In genomic region chr1:191834825-191835224, GRCm38 (mm10) we compare ENCODE assay signal across 8 mouse cellular contexts. TPM values are rescaled to one million over a fixed set of nuclear protein-coding genes. Genes with fewer than 3 reads are reported as not detected.
DNase-seq lines count a peak whose midpoint lies in the region; ATAC-seq and TF ChIP-seq lines count a peak whose summit lies in the region.

No protein-coding gene starts in this region.

- no peak overlapping the region for H3K27ac ChIP-seq in heart, embryonic 14.5 days (replicated peaks in 1 of 2; ENCODE audit: control insufficient read depth in 1 of 2, insufficient read depth in 1 of 2, low read depth in 2 of 2, low read length in 2 of 2)
- H3K27ac ChIP-seq in kidney, embryonic 16.5 days (ENCODE audit: low read length) = no peak overlapping the region
- no peak overlapping the region for H3K27ac ChIP-seq in liver, postnatal 0 days (ENCODE audit: low read depth)
- no peak overlapping the region for H3K27ac ChIP-seq in neural tube, embryonic 15.5 days (replicated peaks)

- no peaks in the 10 kb centered on the region for H3K27me3 ChIP-seq in heart, embryonic 14.5 days (ENCODE audit: control insufficient read depth, insufficient read depth, low read length)
- no peaks in the 10 kb centered on the region for H3K27me3 ChIP-seq in kidney, embryonic 16.5 days (ENCODE audit: insufficient read depth, low read length)
- no peaks in the 10 kb centered on the region for H3K27me3 ChIP-seq in liver, postnatal 0 days (ENCODE audit: insufficient read depth, low read length)
- no peaks in the 10 kb centered on the region for H3K27me3 ChIP-seq in neural tube, embryonic 15.5 days (replicated peaks)

- TF ChIP-seq EP300 in liver, postnatal 0 days (IDR thresholded peaks at IDR 0.05; ENCODE audit: low read depth) = no peak

- peak; percentile 93 for TF ChIP-seq CTCF in liver, postnatal 0 days (IDR thresholded peaks at IDR 0.05; ENCODE audit: low read depth)

- WGBS in heart, embryonic 14.5 days = 7% methylated on average over 19 of the region's 19 CpGs
- 7% methylated on average over 19 of the region's 19 CpGs for WGBS in kidney, embryonic 16.5 days
- WGBS in liver, postnatal 0 days (ENCODE audit: insufficient replicate concordance) = 8% methylated on average over 19 of the region's 19 CpGs
- WGBS in neural tube, embryonic 15.5 days = 15% methylated on average over 19 of the region's 19 CpGs

- peaks cover 29% of the 10 kb centered on the region for H3K36me3 ChIP-seq in heart, embryonic 14.5 days (ENCODE audit: control insufficient read depth, insufficient read depth, low read length)
- H3K36me3 ChIP-seq in kidney, embryonic 16.5 days (ENCODE audit: insufficient read depth, low read length) = peaks cover 32% of the 10 kb centered on the region
- peaks cover 23% of the 10 kb centered on the region for H3K36me3 ChIP-seq in liver, postnatal 0 days (replicated peaks; ENCODE audit: insufficient read depth, low read length)
- H3K36me3 ChIP-seq in neural tube, embryonic 15.5 days = no peaks in the 10 kb centered on the region

- H3K4me3 ChIP-seq in heart, embryonic 14.5 days (ENCODE audit: control insufficient read depth in 1 of 2, insufficient read depth in 1 of 2, low read depth in 1 of 2, low read length in 2 of 2) = no peak overlapping the region
- H3K4me3 ChIP-seq in kidney, embryonic 16.5 days (ENCODE audit: low read length) = no peak overlapping the region
- no peak overlapping the region for H3K4me3 ChIP-seq in liver, postnatal 0 days (ENCODE audit: low read depth, low read length)
- H3K4me3 ChIP-seq in neural tube, embryonic 15.5 days (replicated peaks) = no peak overlapping the region

- no peaks in the 10 kb centered on the region for H3K9me3 ChIP-seq in heart, embryonic 14.5 days (ENCODE audit: control insufficient read depth, low read length)
- H3K9me3 ChIP-seq in kidney, embryonic 16.5 days (ENCODE audit: low read length) = no peaks in the 10 kb centered on the region
- H3K9me3 ChIP-seq in liver, postnatal 0 days (ENCODE audit: low read length) = no peaks in the 10 kb centered on the region
- no peaks in the 10 kb centered on the region for H3K9me3 ChIP-seq in neural tube, embryonic 15.5 days (replicated peaks)

- H3K4me2 ChIP-seq in heart, embryonic 14.5 days (ENCODE audit: low read length) = peak overlapping the region; percentile 32; the same call in 1 of the 2 replicates
- peak overlapping the region; percentile 10; the same call in 1 of the 2 replicates for H3K4me2 ChIP-seq in kidney, embryonic 16.5 days (replicated peaks; ENCODE audit: low read depth, low read length)
- H3K4me2 ChIP-seq in liver, postnatal 0 days (ENCODE audit: low read depth, low read length) = peak overlapping the region; percentile 55
- no peak overlapping the region for H3K4me2 ChIP-seq in neural tube, embryonic 15.5 days

- H3K4me1 ChIP-seq in heart, embryonic 14.5 days (ENCODE audit: control insufficient read depth in 2 of 2, insufficient read depth in 2 of 2, low read length in 2 of 2) = peaks cover 12 to 13% of the 10 kb centered on the region in 2 experiments
- H3K4me1 ChIP-seq in kidney, embryonic 16.5 days (ENCODE audit: insufficient read depth, low read length) = peaks cover 11% of the 10 kb centered on the region
- H3K4me1 ChIP-seq in liver, postnatal 0 days (ENCODE audit: insufficient read depth) = peaks cover 21% of the 10 kb centered on the region
- H3K4me1 ChIP-seq in neural tube, embryonic 15.5 days = peaks cover 8% of the 10 kb centered on the region

- peak; percentile 98 for ATAC-seq in CD4-positive, CD25-positive, alpha-beta regulatory T cell, adult 4 months
- peak; percentile 86 for ATAC-seq in erythroblast, adult 5-6 weeks (replicated peaks; ENCODE audit: low FRiP score, poor library complexity, severe bottlenecking)
- no peak for ATAC-seq in heart, embryonic 14.5 days (ENCODE audit: insufficient number of reproducible peaks, insufficient read depth, low FRiP score, low read depth)
- ATAC-seq in kidney, embryonic 16.5 days (ENCODE audit: low FRiP score, low TSS enrichment) = peak; percentile 56
- ATAC-seq in liver, postnatal 0 days = peak; percentile 66
- ATAC-seq in neural tube, embryonic 15.5 days (ENCODE audit: low FRiP score) = peak; percentile 28; the same call in 1 of the 2 replicates

- H3K9ac ChIP-seq in heart, embryonic 14.5 days (ENCODE audit: low read length) = no peak overlapping the region
- peak overlapping the region; percentile 38; the same call in 1 of the 2 replicates for H3K9ac ChIP-seq in kidney, embryonic 16.5 days (replicated peaks; ENCODE audit: low read length)
- H3K9ac ChIP-seq in liver, postnatal 0 days (replicated peaks) = no peak overlapping the region
- H3K9ac ChIP-seq in neural tube, embryonic 15.5 days (replicated peaks) = no peak overlapping the region

- DNase-seq in adrenal gland, postnatal 36 days = peak; percentile 77 to 84
- peak; percentile 86 for DNase-seq in liver, postnatal 0 days
- peak; percentile 68 for DNase-seq in thymus, postnatal 0 days (ENCODE audit: low spot score)

RNA-seq across cellular contexts. Expression of gene Nek2, which starts 13.6 kb away (rescaled TPM):
- 1 to 10 TPM in 1 of 2 experiments, under 1 TPM in 1; 0.23 to 3.3 TPM for polyA plus RNA-seq in CD4-positive, CD25-positive, alpha-beta regulatory T cell, adult 4 months (2017; shearing (Covaris generic))
- total RNA-seq in adrenal gland, postnatal 36 days (2021) = 1 to 10 TPM; 1.9 to 4.1 TPM
- total RNA-seq in erythroblast, adult 5-6 weeks (2015; ENCODE audit: low replicate concordance) = 18.4 and 18.8 TPM in 2 replicates
- total RNA-seq in erythroblast, adult 5-6 weeks (2017; ENCODE audit: low replicate concordance) = 29.2 and 65.2 TPM in 2 replicates
- 28.7 and 30.9 TPM in 2 replicates for polyA plus RNA-seq in heart, embryonic 14.5 days (2014; fragmentation: Nextera tagmentation; extraction: Ambion mirVana)
- polyA plus RNA-seq in kidney, embryonic 16.5 days (2015; fragmentation: Nextera tagmentation; extraction: Ambion mirVana) = 50.8 and 52.3 TPM in 2 replicates
- polyA plus RNA-seq in liver, postnatal 0 days (2015; fragmentation: Nextera tagmentation; extraction: Ambion mirVana) = 13.2 and 14.7 TPM in 2 replicates
- polyA plus RNA-seq in neural tube, embryonic 15.5 days (2015; fragmentation: Nextera tagmentation; extraction: Ambion mirVana) = 3.6 and 11.2 TPM in 2 replicates
- 49.8 and 53.1 TPM in 2 replicates for polyA plus RNA-seq in thymus, postnatal 0 days (2015; fragmentation: Nextera tagmentation; extraction: Ambion mirVana)
